Mouse (Mus musculus): Measurements from ENCODE around the gene Adamtsl5. TPM values are rescaled to one million over a fixed set of nuclear protein-coding genes. Genes with fewer than 3 reads are reported as not detected.

Adamtsl5 gene
- polyA plus RNA-seq (2014; fragmentation: Illumina TruSeq; extraction: RNeasy Lipid Tissue Mini Kit (QIAGEN cat#74804); ENCODE audit: low read depth, low replicate concordance): 0.12 TPM

GRCm38 (mm10) chr10:80348244-80348781 is at the start of gene Adamtsl5:
Gene Adamtsl5, minus strand, starts transcription at chr10:80348412.

GRCm38 (mm10) chr10:80387522-80387959 is 39.3 kb upstream of the Adamtsl5 start, which contains the start of gene Mex3d:
Gene Mex3d, minus strand, starts transcription at chr10:80387659.

GRCm38 (mm10) chr10:80356001-80356682 is 7.9 kb upstream of the Adamtsl5 start, which contains the start of gene Plk5:
Gene Plk5, plus strand, starts transcription at chr10:80356459.

GRCm38 (mm10) chr10:80329273-80330081 is 18.7 kb downstream of the Adamtsl5 start, which contains the start of the genes Pcsk4 and Reep6:
Gene Pcsk4, minus strand, starts transcription at chr10:80329498.
Gene Reep6, plus strand, starts transcription at chr10:80329953.

GRCm38 (mm10) chr10:80320340-80320760 is 27.9 kb downstream of the Adamtsl5 start, which contains the start of gene 2310011J03Rik:
Gene 2310011J03Rik, minus strand, starts transcription at chr10:80320537.

GRCm38 (mm10) chr10:80295618-80296425 is 52.4 kb downstream of the Adamtsl5 start, which contains the start of gene Apc2:
Gene Apc2, plus strand, starts transcription at chr10:80295977.

GRCm38 (mm10) chr10:80292251-80293146 is 55.7 kb downstream of the Adamtsl5 start, which contains the start of gene Rps15:
Gene Rps15, plus strand, starts transcription at chr10:80292453.

Other genes starting within 250 kb of the Adamtsl5 start
- gene Sbno2, start 242.8 kb downstream of the Adamtsl5 start, polyA plus RNA-seq (2014; fragmentation: Illumina TruSeq; extraction: RNeasy Lipid Tissue Mini Kit (QIAGEN cat#74804); ENCODE audit: low read depth, low replicate concordance): 0.24 TPM
- 3.9 TPM for gene Stk11, start 232.6 kb downstream of the Adamtsl5 start, polyA plus RNA-seq (2014; fragmentation: Illumina TruSeq; extraction: RNeasy Lipid Tissue Mini Kit (QIAGEN cat#74804); ENCODE audit: low read depth, low replicate concordance)
- gene Atp5d, start 209.8 kb downstream of the Adamtsl5 start, polyA plus RNA-seq (2014; fragmentation: Illumina TruSeq; extraction: RNeasy Lipid Tissue Mini Kit (QIAGEN cat#74804); ENCODE audit: low read depth, low replicate concordance): 0.85 TPM
- gene Cbarp, start 207.6 kb downstream of the Adamtsl5 start, polyA plus RNA-seq (2014; fragmentation: Illumina TruSeq; extraction: RNeasy Lipid Tissue Mini Kit (QIAGEN cat#74804); ENCODE audit: low read depth, low replicate concordance): not detected
- gene Midn, start 200.1 kb downstream of the Adamtsl5 start, polyA plus RNA-seq (2014; fragmentation: Illumina TruSeq; extraction: RNeasy Lipid Tissue Mini Kit (QIAGEN cat#74804); ENCODE audit: low read depth, low replicate concordance): 5.1 TPM
- 12.5 TPM for gene Cirbp, start 182.4 kb downstream of the Adamtsl5 start, polyA plus RNA-seq (2014; fragmentation: Illumina TruSeq; extraction: RNeasy Lipid Tissue Mini Kit (QIAGEN cat#74804); ENCODE audit: low read depth, low replicate concordance)
- not detected for gene 1600002K03Rik, start 175.5 kb downstream of the Adamtsl5 start, polyA plus RNA-seq (2014; fragmentation: Illumina TruSeq; extraction: RNeasy Lipid Tissue Mini Kit (QIAGEN cat#74804); ENCODE audit: low read depth, low replicate concordance)
- 0.40 TPM for gene Efna2, start 168.9 kb downstream of the Adamtsl5 start, polyA plus RNA-seq (2014; fragmentation: Illumina TruSeq; extraction: RNeasy Lipid Tissue Mini Kit (QIAGEN cat#74804); ENCODE audit: low read depth, low replicate concordance)
- 3.0 TPM for gene Mum1, start 122.0 kb downstream of the Adamtsl5 start, polyA plus RNA-seq (2014; fragmentation: Illumina TruSeq; extraction: RNeasy Lipid Tissue Mini Kit (QIAGEN cat#74804); ENCODE audit: low read depth, low replicate concordance)
- gene Ndufs7, start 99.3 kb downstream of the Adamtsl5 start, polyA plus RNA-seq (2014; fragmentation: Illumina TruSeq; extraction: RNeasy Lipid Tissue Mini Kit (QIAGEN cat#74804); ENCODE audit: low read depth, low replicate concordance): 4.1 TPM
- 1.3 TPM for gene Gamt, start 87.4 kb downstream of the Adamtsl5 start, polyA plus RNA-seq (2014; fragmentation: Illumina TruSeq; extraction: RNeasy Lipid Tissue Mini Kit (QIAGEN cat#74804); ENCODE audit: low read depth, low replicate concordance)
- gene Dazap1, start 86.9 kb downstream of the Adamtsl5 start, polyA plus RNA-seq (2014; fragmentation: Illumina TruSeq; extraction: RNeasy Lipid Tissue Mini Kit (QIAGEN cat#74804); ENCODE audit: low read depth, low replicate concordance): 13.7 TPM
- not detected for gene Rps15, start 56.0 kb downstream of the Adamtsl5 start, polyA plus RNA-seq (2014; fragmentation: Illumina TruSeq; extraction: RNeasy Lipid Tissue Mini Kit (QIAGEN cat#74804); ENCODE audit: low read depth, low replicate concordance)
- not detected for gene Apc2, start 52.4 kb downstream of the Adamtsl5 start, polyA plus RNA-seq (2014; fragmentation: Illumina TruSeq; extraction: RNeasy Lipid Tissue Mini Kit (QIAGEN cat#74804); ENCODE audit: low read depth, low replicate concordance)
- gene 2310011J03Rik, start 27.9 kb downstream of the Adamtsl5 start, polyA plus RNA-seq (2014; fragmentation: Illumina TruSeq; extraction: RNeasy Lipid Tissue Mini Kit (QIAGEN cat#74804); ENCODE audit: low read depth, low replicate concordance): 0.73 TPM
- gene Pcsk4, start 18.9 kb downstream of the Adamtsl5 start, polyA plus RNA-seq (2014; fragmentation: Illumina TruSeq; extraction: RNeasy Lipid Tissue Mini Kit (QIAGEN cat#74804); ENCODE audit: low read depth, low replicate concordance): not detected
- gene Reep6, start 18.5 kb downstream of the Adamtsl5 start, polyA plus RNA-seq (2014; fragmentation: Illumina TruSeq; extraction: RNeasy Lipid Tissue Mini Kit (QIAGEN cat#74804); ENCODE audit: low read depth, low replicate concordance): 1.3 TPM
- not detected for gene Plk5, start 8.0 kb upstream of the Adamtsl5 start, polyA plus RNA-seq (2014; fragmentation: Illumina TruSeq; extraction: RNeasy Lipid Tissue Mini Kit (QIAGEN cat#74804); ENCODE audit: low read depth, low replicate concordance)
- 2.8 TPM for gene Mex3d, start 39.2 kb upstream of the Adamtsl5 start, polyA plus RNA-seq (2014; fragmentation: Illumina TruSeq; extraction: RNeasy Lipid Tissue Mini Kit (QIAGEN cat#74804); ENCODE audit: low read depth, low replicate concordance)
- gene Mbd3, start 51.1 kb upstream of the Adamtsl5 start, polyA plus RNA-seq (2014; fragmentation: Illumina TruSeq; extraction: RNeasy Lipid Tissue Mini Kit (QIAGEN cat#74804); ENCODE audit: low read depth, low replicate concordance): not detected
- gene Uqcr11, start 58.4 kb upstream of the Adamtsl5 start, polyA plus RNA-seq (2014; fragmentation: Illumina TruSeq; extraction: RNeasy Lipid Tissue Mini Kit (QIAGEN cat#74804); ENCODE audit: low read depth, low replicate concordance): not detected
- gene Tcf3, start 85.2 kb upstream of the Adamtsl5 start, polyA plus RNA-seq (2014; fragmentation: Illumina TruSeq; extraction: RNeasy Lipid Tissue Mini Kit (QIAGEN cat#74804); ENCODE audit: low read depth, low replicate concordance): 1.3 TPM
- not detected for gene Onecut3, start 146.4 kb upstream of the Adamtsl5 start, polyA plus RNA-seq (2014; fragmentation: Illumina TruSeq; extraction: RNeasy Lipid Tissue Mini Kit (QIAGEN cat#74804); ENCODE audit: low read depth, low replicate concordance)
- not detected for gene Atp8b3, start 190.7 kb upstream of the Adamtsl5 start, polyA plus RNA-seq (2014; fragmentation: Illumina TruSeq; extraction: RNeasy Lipid Tissue Mini Kit (QIAGEN cat#74804); ENCODE audit: low read depth, low replicate concordance)
- 0.16 TPM for gene Rexo1, start 213.1 kb upstream of the Adamtsl5 start, polyA plus RNA-seq (2014; fragmentation: Illumina TruSeq; extraction: RNeasy Lipid Tissue Mini Kit (QIAGEN cat#74804); ENCODE audit: low read depth, low replicate concordance)
- gene Klf16, start 228.9 kb upstream of the Adamtsl5 start, polyA plus RNA-seq (2014; fragmentation: Illumina TruSeq; extraction: RNeasy Lipid Tissue Mini Kit (QIAGEN cat#74804); ENCODE audit: low read depth, low replicate concordance): 1.5 TPM
- gene Abhd17a, start 241.9 kb upstream of the Adamtsl5 start, polyA plus RNA-seq (2014; fragmentation: Illumina TruSeq; extraction: RNeasy Lipid Tissue Mini Kit (QIAGEN cat#74804); ENCODE audit: low read depth, low replicate concordance): 0.53 TPM

All from kidney, adult 10 weeks (tissue).